Mouse (Mus musculus) stomach, embryonic 15.5 days (tissue): Measurements from ENCODE around the gene Tmed9. TPM values are rescaled to one million over a fixed set of nuclear protein-coding genes. Genes with fewer than 3 reads are reported as not detected.
"Not testable (repeated sequence)": the region's sequence is repeated elsewhere in the genome, so short reads cannot be mapped to it uniquely, and the experiment has no call there.

Source experiments
- ATAC-seq: fragments of 200-750 bp; cut with Nextera tagmentation; 2 replicates; pipeline ENCODE4 v1.8.0; 2017; ENCODE audit warnings: low read depth, moderate number of reproducible peaks, moderate TSS enrichment; ENCODE audit not compliant: insufficient read depth, low FRiP score
- H3K27ac ChIP-seq: fragments of 300-500 bp; sonication (generic); 2 replicates; pipeline ENCODE4 v1.5.1; 2015; ENCODE audit warnings: mild to moderate bottlenecking, inconsistent platforms
- H3K27me3 ChIP-seq: fragments of 300-500 bp; sonication (generic); replicated peaks from 2 replicates; pipeline ENCODE4 v1.6.1; 2015; ENCODE audit warnings: inconsistent platforms
- H3K36me3 ChIP-seq: fragments of 300-500 bp; sonication (generic); 2 replicates; pipeline ENCODE4 v1.6.1; 2015; ENCODE audit warnings: inconsistent platforms
- H3K4me1 ChIP-seq: fragments of 300-500 bp; sonication (generic); 2 replicates; pipeline ENCODE4 v1.6.1; 2015; ENCODE audit warnings: inconsistent platforms
- H3K4me2 ChIP-seq: fragments of 300-500 bp; sonication (generic); 2 replicates; pipeline ENCODE4 v1.6.1; 2015; ENCODE audit warnings: mild to moderate bottlenecking, inconsistent platforms
- H3K4me3 ChIP-seq: fragments of 300-500 bp; sonication (generic); replicated peaks from 2 replicates; pipeline ENCODE4 v1.5.1; 2015; ENCODE audit warnings: inconsistent platforms
- H3K9ac ChIP-seq: fragments of 300-500 bp; sonication (generic); 2 replicates; pipeline ENCODE4 v1.6.1; 2015; ENCODE audit warnings: inconsistent platforms
- H3K9me3 ChIP-seq: fragments of 300-500 bp; sonication (generic); 2 replicates; pipeline ENCODE4 v1.6.1; 2016; ENCODE audit warnings: inconsistent platforms
- WGBS: fragments of 180-500 bp; shearing (Covaris S2); methylation state at CpG from one replicate; pipeline ENCODE4 v1.1.7; 2015; 5-methylcytosine and 5-hydroxymethylcytosine counted together
- polyA plus RNA-seq: library from polyadenylated mRNA; unstranded; fragments of >200 nt; fragmentation: Nextera tagmentation; extraction: Ambion mirVana; gene quantifications from 2 replicates; pipeline ENCODE4 v1.2.1, GENCODE M21; 2015

Tmed9 gene
- polyA plus RNA-seq, 1 experiment from 2014 or later, result 150 TPM

DNA sequence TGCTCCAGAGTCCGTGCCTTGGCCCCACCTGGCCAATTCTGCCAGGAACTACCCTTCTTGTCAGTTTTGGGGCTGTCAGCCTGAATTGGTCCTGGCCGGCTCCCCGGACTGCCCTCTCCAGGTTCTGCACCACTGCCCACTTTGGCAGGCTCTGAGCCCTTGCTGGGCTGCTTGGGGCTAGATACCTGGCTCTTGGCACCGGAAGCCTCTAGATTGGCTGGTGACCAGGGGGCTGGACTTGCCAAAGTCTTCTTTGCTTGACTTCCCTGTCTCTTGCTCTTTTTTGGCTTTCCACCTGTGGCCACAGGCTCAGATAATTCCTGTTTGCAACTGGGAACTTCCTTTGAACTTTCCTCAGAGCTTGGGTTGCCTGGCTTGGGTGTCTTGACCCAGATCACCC lies 30.6 kb upstream of the Tmed9 start:
- Histone ChIP-seq H3K4me2 (no peak overlapping the region), H3K27me3 (no peaks in the 10 kb centered on the region), H3K36me3 (peaks cover 53% of the 10 kb centered on the region), H3K9ac (no peak overlapping the region), H3K27ac (no peak overlapping the region), H3K4me3 (no peak overlapping the region), H3K9me3 (no peaks in the 10 kb centered on the region), H3K4me1 (no peaks in the 10 kb centered on the region)
- ATAC-seq, result no peak
- WGBS, result 94% methylated on average over 4 of the region's 4 CpGs

DNA sequence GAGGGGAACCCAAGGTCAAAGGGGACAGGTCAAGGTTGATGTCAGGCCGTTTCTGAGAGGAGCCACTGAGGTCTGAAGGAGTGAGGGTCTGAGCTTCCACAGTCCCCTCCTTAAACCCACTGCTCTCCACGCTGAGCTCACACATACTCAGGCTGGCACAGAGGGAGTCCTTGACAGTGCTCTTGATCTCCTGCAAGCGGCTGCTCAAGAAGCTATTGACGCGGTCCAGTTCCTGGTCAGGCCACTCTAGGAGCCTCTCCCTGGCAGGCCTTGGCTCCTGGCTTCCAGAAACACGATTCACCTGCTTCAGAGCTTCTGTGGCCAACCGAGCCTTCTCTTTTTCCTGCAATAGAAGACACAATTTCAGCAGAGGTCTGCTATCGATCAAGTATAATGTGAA lies 30.1 kb upstream of the Tmed9 start:
- H3K36me3 ChIP-seq, result peaks cover 58% of the 10 kb centered on the region
- H3K4me3 ChIP-seq, result no peak overlapping the region
- no peak for ATAC-seq

DNA sequence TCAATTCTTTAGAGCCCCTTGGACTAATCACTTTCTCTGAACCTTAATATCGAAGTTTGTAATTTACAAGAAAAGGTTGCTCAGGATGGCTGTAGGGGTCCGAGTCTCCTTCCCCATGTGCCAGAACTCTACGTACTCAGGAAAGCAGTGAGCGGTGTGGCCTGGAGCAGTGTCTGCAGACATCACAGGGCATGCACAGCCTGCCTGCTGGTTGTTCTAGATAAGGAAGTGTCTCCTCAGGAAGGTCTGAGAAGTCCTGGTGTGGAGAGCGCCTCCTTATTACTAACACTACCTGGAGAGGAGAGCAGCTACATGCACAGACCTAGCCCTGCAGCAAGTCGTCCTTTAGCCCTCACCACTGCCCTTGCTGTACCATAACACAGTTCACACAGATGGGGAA lies 28.7 kb upstream of the Tmed9 start:
- Histone ChIP-seq H3K27me3 (no peaks in the 10 kb centered on the region), H3K4me2 (no peak overlapping the region), H3K27ac (no peak overlapping the region), H3K4me1 (no peaks in the 10 kb centered on the region), H3K9me3 (no peaks in the 10 kb centered on the region), H3K4me3 (no peak overlapping the region), H3K36me3 (peaks cover 60% of the 10 kb centered on the region), H3K9ac (no peak overlapping the region)
- peak; percentile 44; the same call in 1 of the 2 replicates for ATAC-seq
- 84% methylated on average over 6 of the region's 6 CpGs for whole genome bisulfite sequencing

More for the DNA sequence above, 30.1 kb upstream of the Tmed9 start:
- WGBS, result 87% methylated on average over 8 of the region's 8 CpGs
- H3K9me3 ChIP-seq, result no peaks in the 10 kb centered on the region
- no peaks in the 10 kb centered on the region for H3K27me3 ChIP-seq
- no peak overlapping the region for H3K27ac ChIP-seq
- no peak overlapping the region for H3K9ac ChIP-seq
- H3K4me1 ChIP-seq, result no peaks in the 10 kb centered on the region
- H3K4me2 ChIP-seq, result no peak overlapping the region

- no peaks in the 10 kb centered on the region for H3K9me3 ChIP-seq
These were observed 25.6 kb upstream of the Tmed9 start for GRCm38 (mm10) chr13:55547916-55548315.

DNA sequence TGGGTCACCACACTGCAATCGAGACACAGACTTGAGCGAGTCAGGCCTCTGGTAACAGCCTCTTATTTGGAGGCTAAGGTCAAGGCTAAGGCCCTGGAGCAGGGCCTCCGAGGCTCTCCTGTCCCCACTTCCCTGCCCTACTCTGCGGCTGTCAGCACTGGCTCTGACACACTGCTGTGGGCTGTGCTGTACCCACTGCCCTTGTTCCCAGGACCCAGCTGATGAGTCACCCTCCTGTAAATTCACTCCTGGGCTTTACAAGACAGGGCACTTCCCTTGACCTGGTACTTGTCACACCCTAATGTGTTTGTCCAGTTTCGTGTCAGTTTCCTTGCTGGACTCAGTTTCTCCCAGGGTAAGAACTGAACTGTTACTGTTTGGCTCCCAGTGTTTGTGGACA lies 25.1 kb upstream of the Tmed9 start:
- no peak overlapping the region for H3K9ac ChIP-seq
- H3K9me3 ChIP-seq, result no peaks in the 10 kb centered on the region
- H3K4me2 ChIP-seq, result no peak overlapping the region
- peaks cover 37% of the 10 kb centered on the region for H3K36me3 ChIP-seq
- no peak for ATAC-seq
- 90% methylated on average over 5 of the region's 5 CpGs for WGBS
- no peak overlapping the region for H3K4me3 ChIP-seq
- no peak overlapping the region for H3K27ac ChIP-seq
- no peaks in the 10 kb centered on the region for H3K27me3 ChIP-seq
- no peaks in the 10 kb centered on the region for H3K4me1 ChIP-seq

More at GRCm38 (mm10) chr13:55547916-55548315, 25.6 kb upstream of the Tmed9 start:
- H3K27me3 ChIP-seq, result no peaks in the 10 kb centered on the region
- WGBS, result 87% methylated on average over 2 of the region's 2 CpGs
- no peak overlapping the region for H3K4me3 ChIP-seq
- H3K9ac ChIP-seq, result no peak overlapping the region
- no peaks in the 10 kb centered on the region for H3K4me1 ChIP-seq
- no peak overlapping the region for H3K27ac ChIP-seq
- no peak overlapping the region for H3K4me2 ChIP-seq
- H3K36me3 ChIP-seq, result peaks cover 42% of the 10 kb centered on the region
- ATAC-seq, result no peak

GRCm38 (mm10) chr13:55549061-55549460 lies 24.5 kb upstream of the Tmed9 start:
- H3K9ac ChIP-seq, result no peak overlapping the region
- ATAC-seq, result no peak
- H3K4me3 ChIP-seq, result no peak overlapping the region
- no peak overlapping the region for H3K4me2 ChIP-seq
- no peaks in the 10 kb centered on the region for H3K27me3 ChIP-seq
- no peaks in the 10 kb centered on the region for H3K9me3 ChIP-seq
- no peak overlapping the region for H3K27ac ChIP-seq
- H3K4me1 ChIP-seq, result no peaks in the 10 kb centered on the region
- H3K36me3 ChIP-seq, result peaks cover 39% of the 10 kb centered on the region
- WGBS, result 93% methylated on average over 15 of the region's 15 CpGs

- H3K4me3 ChIP-seq, result no peak overlapping the region
- H3K27ac ChIP-seq, result no peak overlapping the region
- no peak for ATAC-seq
- 87% methylated on average over 9 of the region's 9 CpGs for WGBS
- H3K4me1 ChIP-seq, result no peaks in the 10 kb centered on the region
- no peak overlapping the region for H3K9ac ChIP-seq
- peaks cover 31% of the 10 kb centered on the region for H3K36me3 ChIP-seq
- no peaks in the 10 kb centered on the region for H3K27me3 ChIP-seq
- H3K4me2 ChIP-seq, result no peak overlapping the region
- no peaks in the 10 kb centered on the region for H3K9me3 ChIP-seq
These were observed 17.6 kb upstream of the Tmed9 start for GRCm38 (mm10) chr13:55555921-55556320.

- no peak for ATAC-seq
- no peaks in the 10 kb centered on the region for H3K27me3 ChIP-seq
- H3K4me3 ChIP-seq, result no peak overlapping the region
- WGBS, result 74% methylated on average over 6 of the region's 6 CpGs
- no peak overlapping the region for H3K9ac ChIP-seq
- no peak overlapping the region for H3K27ac ChIP-seq
- peaks cover 21% of the 10 kb centered on the region for H3K36me3 ChIP-seq
- H3K9me3 ChIP-seq, result no peaks in the 10 kb centered on the region
- no peak overlapping the region for H3K4me2 ChIP-seq
- H3K4me1 ChIP-seq, result no peaks in the 10 kb centered on the region
These were observed 16.0 kb upstream of the Tmed9 start for GRCm38 (mm10) chr13:55557499-55557898.

DNA sequence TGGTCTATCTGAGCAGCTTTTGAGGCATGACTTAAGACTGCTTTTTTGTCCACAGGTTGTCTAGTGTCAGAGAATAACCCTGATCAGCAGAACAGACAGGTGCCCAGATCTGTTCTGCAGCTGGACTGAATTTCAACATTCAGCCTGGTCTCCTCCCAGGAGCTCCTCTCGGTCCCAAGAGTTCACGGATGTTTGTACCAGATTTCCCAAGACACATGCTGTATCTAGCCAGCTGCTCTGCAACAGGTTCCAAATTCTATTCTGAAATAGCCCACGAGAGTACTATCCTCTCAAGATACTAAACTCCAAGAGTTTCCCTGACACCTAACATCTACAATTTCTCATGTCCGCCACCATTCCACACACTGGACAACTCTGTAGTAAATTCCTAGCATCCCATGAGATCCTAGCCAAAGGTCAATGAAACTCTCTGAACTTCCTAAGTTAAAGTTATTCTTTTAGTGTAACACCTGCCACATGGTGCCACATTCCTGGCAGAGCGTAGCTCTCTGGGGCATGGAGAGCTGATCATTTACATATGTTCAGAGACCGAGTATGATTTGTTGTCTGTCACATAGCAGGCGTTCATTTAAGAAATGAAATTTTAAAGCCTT lies 10.2 kb upstream of the Tmed9 start:
- H3K9ac ChIP-seq, result no peak overlapping the region

GRCm38 (mm10) chr13:55567001-55567400 lies 6.5 kb upstream of the Tmed9 start:
- 77% methylated on average over 6 of the region's 6 CpGs for WGBS
- no peaks in the 10 kb centered on the region for H3K9me3 ChIP-seq
- no peak overlapping the region for H3K27ac ChIP-seq
- ATAC-seq, result no peak
- peaks cover 4% of the 10 kb centered on the region; the same call in 1 of the 2 replicates for H3K36me3 ChIP-seq
- no peak overlapping the region for H3K4me3 ChIP-seq
- H3K4me2 ChIP-seq, result no peak overlapping the region
- peaks cover 9% of the 10 kb centered on the region for H3K4me1 ChIP-seq
- H3K27me3 ChIP-seq, result no peaks in the 10 kb centered on the region
- no peak overlapping the region for H3K9ac ChIP-seq

More for the DNA sequence above, 10.2 kb upstream of the Tmed9 start:
- 81% methylated on average over 7 of the region's 7 CpGs for WGBS
- Histone ChIP-seq H3K9me3 (no peaks in the 10 kb centered on the region), H3K4me1 (no peaks in the 10 kb centered on the region), H3K27ac (no peak overlapping the region), H3K27me3 (no peaks in the 10 kb centered on the region), H3K4me2 (no peak overlapping the region), H3K4me3 (no peak overlapping the region), H3K36me3 (peaks cover 4% of the 10 kb centered on the region; the same call in 1 of the 2 replicates)
- no peak for ATAC-seq

DNA sequence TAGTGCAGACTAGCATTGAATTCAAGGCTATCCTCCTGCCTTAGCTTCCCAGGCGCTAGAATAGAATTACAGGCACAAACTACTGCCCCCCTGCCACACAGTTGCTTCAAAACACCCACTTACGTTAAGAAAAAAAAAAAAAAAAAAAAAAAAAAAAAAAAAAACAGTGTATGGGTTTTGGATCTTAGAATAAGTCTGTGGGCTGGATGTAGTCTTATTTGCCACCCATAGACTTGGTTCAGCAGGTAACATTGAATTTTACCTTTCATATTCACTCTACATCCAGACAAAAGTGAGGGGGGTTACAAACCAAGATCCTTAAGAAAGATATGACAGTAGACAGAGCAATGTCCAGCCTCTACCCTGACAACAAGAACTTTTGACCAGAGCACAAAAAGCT lies 5.6 kb upstream of the Tmed9 start:
- H3K36me3 ChIP-seq, result peaks cover 4% of the 10 kb centered on the region; the same call in 1 of the 2 replicates
- 81% methylated on average over 2 of the region's 2 CpGs for WGBS
- no peak overlapping the region for H3K9ac ChIP-seq
- H3K4me2 ChIP-seq, result no peak overlapping the region
- no peak for ATAC-seq
- H3K4me1 ChIP-seq, result peaks cover 12% of the 10 kb centered on the region
- no peaks in the 10 kb centered on the region for H3K27me3 ChIP-seq
- no peaks in the 10 kb centered on the region for H3K9me3 ChIP-seq
- no peak overlapping the region for H3K4me3 ChIP-seq
- H3K27ac ChIP-seq, result no peak overlapping the region

- WGBS, result 85% methylated on average over 4 of the region's 4 CpGs
- not testable (repeated sequence) for H3K9me3 ChIP-seq, H3K9ac ChIP-seq, H3K4me2 ChIP-seq, H3K27ac ChIP-seq, H3K36me3 ChIP-seq, H3K4me3 ChIP-seq, H3K27me3 ChIP-seq, ATAC-seq
- peaks cover 12% of the 10 kb centered on the region for H3K4me1 ChIP-seq
These were observed 5.0 kb upstream of the Tmed9 start for GRCm38 (mm10) chr13:55568524-55568923.
